Mouse (Mus musculus) megakaryocyte, embryonic 14.5 days (primary cell): ENCODE data around the gene Spg21.
A peak's percentile ranks its signal among the peaks of the same experiment; 100 is the strongest.

ENCODE experiments used
- FLI1 ChIP-seq: IDR thresholded peaks from 2 replicates; pipeline ENCODE4 v1.6.1; 2012; ENCODE audit warnings: low read length, inconsistent platforms, mixed read lengths
- GATA1 ChIP-seq: IDR thresholded peaks from 3 replicates; pipeline ENCODE4 v1.6.1; 2012; ENCODE audit warnings: mixed read lengths, low read length, inconsistent platforms, borderline replicate concordance

DNA sequence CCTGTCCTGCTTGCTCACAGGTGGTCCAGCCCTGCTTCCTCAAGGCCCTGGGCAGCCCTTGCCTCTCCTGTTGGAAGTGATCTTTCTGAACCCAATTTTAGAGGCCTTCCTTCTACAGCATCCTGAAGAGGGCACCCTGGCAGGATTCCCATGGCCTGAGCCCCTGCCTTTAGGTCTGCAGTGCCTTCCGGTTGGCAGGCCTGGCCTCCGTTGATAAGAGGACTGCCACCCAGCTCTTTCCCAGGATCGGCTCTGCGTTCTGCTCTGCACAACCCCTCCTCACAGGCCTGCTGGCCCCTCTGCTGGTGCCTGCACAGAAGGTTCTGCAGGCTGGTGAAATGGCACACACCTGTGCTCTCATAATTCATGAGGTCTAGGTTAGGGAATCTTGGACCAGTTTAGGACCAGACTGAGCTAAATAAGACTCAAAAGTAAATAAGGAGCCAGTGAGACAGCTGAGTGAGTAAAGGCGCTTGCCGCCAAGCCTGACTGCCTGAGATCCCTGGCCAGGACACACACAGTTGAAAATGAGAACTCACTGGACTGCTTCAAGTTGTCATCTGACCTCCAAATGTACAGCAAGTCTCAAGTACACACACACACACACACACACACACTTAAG lies 67.8 kb downstream of the Spg21 start:
- TF ChIP-seq GATA1 (peak; percentile 71; the same call in 1 of the 3 replicates), FLI1 (peak; percentile 73; the same call in 1 of the 2 replicates)
